ENCODE assay signal across 9 mouse cellular contexts in the genomic region with DNA sequence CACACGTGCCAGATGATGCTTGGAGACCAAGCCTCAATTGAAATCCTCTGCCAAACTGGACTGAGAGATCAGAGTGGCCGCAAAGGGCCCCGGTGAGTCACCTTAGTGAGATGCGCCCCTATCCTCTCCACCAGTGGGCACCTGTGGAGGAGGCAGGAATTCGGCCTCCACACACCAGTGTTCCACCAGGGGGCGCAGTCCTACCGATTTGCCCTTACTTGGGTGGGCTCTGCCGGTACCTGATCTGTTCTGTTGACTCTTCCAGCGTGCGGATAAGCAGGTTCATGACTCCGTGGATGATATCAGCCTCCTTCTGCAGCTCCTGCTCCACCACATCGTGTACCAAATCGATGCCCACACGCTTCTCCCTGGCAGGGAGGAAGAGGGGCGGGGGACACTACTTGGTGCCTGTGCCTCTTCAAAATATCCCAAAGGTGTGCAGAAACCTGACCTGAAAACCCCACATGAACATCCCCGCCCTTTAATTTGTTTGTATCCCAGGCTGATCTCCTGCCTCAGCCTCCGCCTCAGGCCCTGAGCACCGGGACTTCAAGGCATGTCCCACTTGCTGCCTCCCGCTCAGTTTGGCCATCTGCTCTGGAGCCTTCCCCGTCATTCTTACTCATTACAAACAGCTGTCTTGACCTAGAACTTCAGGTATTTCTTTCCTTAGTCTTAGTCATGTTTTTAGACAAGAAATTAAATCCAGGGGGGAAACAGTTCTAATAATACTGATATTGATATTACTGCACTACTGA. TPM values are rescaled to one million over a fixed set of nuclear protein-coding genes. Genes with fewer than 3 reads are reported as not detected.
A peak's percentile ranks its signal among the peaks of the same experiment; 100 is the strongest.
DNase-seq lines count a peak whose midpoint lies in the region.
"Had no signal": no experiment of that assay in that cellular context is flagged by ENCODE, and none has a peak within 500 bp of the region (broad histone marks: within the 10 kb centered on the region; RNA-seq: fewer than 3 reads in every experiment).

No protein-coding gene starts in this region.

- WGBS in hindbrain, embryonic 10.5 days, result 27% methylated on average over 20 of the region's 20 CpGs

- peaks cover 5% of the 10 kb centered on the region; the same call in 1 of the 2 replicates for H3K4me1 ChIP-seq in hindbrain, embryonic 10.5 days (replicated peaks)

- no peaks in the 10 kb centered on the region for H3K36me3 ChIP-seq in hindbrain, embryonic 10.5 days

- DNase-seq in MEL-GATA-1-ER (ENCODE audit: extremely low read depth, low read depth), result peak; percentile 35
- peak; percentile 44 to 61 for DNase-seq in cerebellum, adult 18-20 months
- DNase-seq in forelimb bud, embryonic 11.5 days (ENCODE audit: low read depth, low spot score), result peak; percentile 71
- peak; percentile 80 for DNase-seq in hindbrain, embryonic 10.5 days (ENCODE audit: low spot score)
- DNase-seq in layer of hippocampus, postnatal 14 days (ENCODE audit: low spot score in 2 of 2), result peak; percentile 58 to 66
- DNase-seq in lung, postnatal 36 days, result peak; percentile 85
- DNase-seq in right cerebral cortex, adult 2 months (ENCODE audit: low spot score in 2 of 2), result peak; percentile 60 to 63
- DNase-seq in urinary bladder, postnatal 10 days (ENCODE audit: low spot score), result peak; percentile 41

- no peaks in the 10 kb centered on the region for H3K9me3 ChIP-seq in hindbrain, embryonic 10.5 days

- H3K27me3 ChIP-seq in hindbrain, embryonic 10.5 days (ENCODE audit: insufficient read depth, poor library complexity, severe bottlenecking), result no peaks in the 10 kb centered on the region

- H3K4me3 ChIP-seq in hindbrain, embryonic 10.5 days, result peak overlapping the region; percentile 28; the same call in 1 of the 2 replicates

- no peak overlapping the region; the same call in 1 of the 2 replicates for H3K27ac ChIP-seq in hindbrain, embryonic 10.5 days

RNA-seq across cellular contexts. Expression of gene Tekt1, which starts 7.1 kb away (rescaled TPM):
- polyA plus RNA-seq in hindbrain, embryonic 10.5 days (2016; fragmentation: Nextera tagmentation; extraction: Ambion mirVana), result 7.0 and 7.7 TPM in 2 replicates
- 1 to 10 TPM; 2.6 to 5.0 TPM for total RNA-seq in layer of hippocampus, postnatal 14 days (2021)

RNA-seq across cellular contexts. Expression of gene Fbxo39, which starts 40.9 kb away (rescaled TPM):
- not detected in 2 replicates for polyA plus RNA-seq in hindbrain, embryonic 10.5 days (2016; fragmentation: Nextera tagmentation; extraction: Ambion mirVana)
- not detected for total RNA-seq in layer of hippocampus, postnatal 14 days (2021)
- total RNA-seq: layer of hippocampus, adult 8-10 months had no signal

RNA-seq across cellular contexts. Expression of gene Xaf1, which starts 53.7 kb away (rescaled TPM):
- polyA plus RNA-seq in hindbrain, embryonic 10.5 days (2016; fragmentation: Nextera tagmentation; extraction: Ambion mirVana), result 2.3 and 2.9 TPM in 2 replicates
- 1 to 10 TPM; 2.4 to 2.9 TPM for total RNA-seq in layer of hippocampus, postnatal 14 days (2021)

RNA-seq across cellular contexts. Expression of gene Smtnl2, which starts 56.4 kb away (rescaled TPM):
- polyA plus RNA-seq in hindbrain, embryonic 10.5 days (2016; fragmentation: Nextera tagmentation; extraction: Ambion mirVana), result 10.7 and 22.8 TPM in 2 replicates
- total RNA-seq in layer of hippocampus, postnatal 14 days (2021), result 1 to 10 TPM; 3.0 to 4.4 TPM

Comparison
In these comparisons a context has a peak if more than half of its experiments do, and no peak if none do; other contexts are left out.
1. DNase-seq: peak in every context shown above with its lines; median percentile 85 in lung, postnatal 36 days; 80 in hindbrain, embryonic 10.5 days; 71 in forelimb bud, embryonic 11.5 days; 62 in layer of hippocampus, postnatal 14 days; 62 in right cerebral cortex, adult 2 months; 52 in cerebellum, adult 18-20 months; 41 in urinary bladder, postnatal 10 days; 35 in MEL-GATA-1-ER.